Mouse (Mus musculus): ENCODE measurements at regions not wholly inside any gene's neighbourhood (a gene's known extent, or its start where the extent isn't known, plus 50 kb on each side); places are given as distances from the start of the nearest gene placed in this dataset.
A peak's percentile ranks its signal among the peaks of the same experiment; 100 is the strongest.

DNA sequence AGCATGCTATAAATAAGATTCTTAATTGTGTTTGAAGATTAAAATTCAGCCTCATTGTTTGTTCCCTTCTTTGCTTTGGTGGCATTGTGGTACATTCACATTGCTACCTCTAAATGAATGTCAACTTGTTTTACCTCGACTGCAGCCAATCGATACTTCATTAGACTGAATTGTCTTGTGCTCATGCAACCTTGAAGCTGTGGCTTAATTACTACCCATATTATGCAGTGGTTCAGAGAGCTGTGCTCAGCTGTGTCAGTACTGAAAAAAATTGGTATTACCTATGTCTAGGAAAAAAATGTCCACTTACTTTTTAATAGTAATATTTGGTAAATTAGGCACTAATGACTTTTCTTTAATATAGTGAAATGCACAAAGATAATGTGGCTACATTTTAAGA lies 1523.6 kb upstream of the Gm8797 start:
- no peak for DNase-seq (ENCODE audit: low spot score)

DNA sequence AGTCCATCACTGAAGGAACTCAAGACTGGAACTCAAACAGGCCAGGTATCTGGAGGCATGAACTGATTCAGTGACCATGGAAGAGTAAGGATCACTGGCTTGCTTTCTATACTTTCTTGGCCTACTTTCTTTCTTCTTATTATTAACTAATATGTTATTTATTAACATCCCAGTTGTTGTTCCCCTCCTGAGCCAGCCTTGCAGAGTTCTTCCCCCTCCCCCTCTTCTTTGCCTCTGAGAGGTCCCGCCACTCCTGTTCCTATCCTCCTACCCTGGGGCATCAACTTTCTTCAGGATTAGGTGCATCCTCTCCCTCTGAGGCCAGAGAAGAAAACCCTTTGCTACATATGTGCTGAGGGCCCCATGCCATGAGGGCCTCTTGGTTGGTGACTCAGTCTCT lies 1479.2 kb upstream of the Gm8797 start:
- no peak for DNase-seq (ENCODE audit: low spot score)

DNA sequence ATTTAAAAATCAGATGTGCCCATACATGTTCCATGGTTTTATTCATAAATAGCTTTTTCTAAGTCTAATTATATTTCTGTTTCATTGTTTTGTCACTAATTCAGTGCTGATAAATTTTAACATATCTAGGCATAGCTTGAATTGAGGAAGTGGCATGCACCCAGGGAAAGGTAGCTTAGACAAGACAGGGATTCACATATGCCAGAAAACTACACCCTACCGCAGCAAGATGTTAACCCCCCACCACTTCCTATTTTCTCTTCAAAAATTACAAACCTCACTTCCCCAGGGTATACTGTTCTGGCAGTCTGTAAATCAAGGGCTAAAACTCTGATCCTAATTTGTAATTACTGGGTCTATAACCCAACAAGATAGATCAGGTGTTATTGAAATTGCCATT lies 1476.0 kb upstream of the Gm8797 start:
- DNase-seq (ENCODE audit: low spot score) = no peak

DNA sequence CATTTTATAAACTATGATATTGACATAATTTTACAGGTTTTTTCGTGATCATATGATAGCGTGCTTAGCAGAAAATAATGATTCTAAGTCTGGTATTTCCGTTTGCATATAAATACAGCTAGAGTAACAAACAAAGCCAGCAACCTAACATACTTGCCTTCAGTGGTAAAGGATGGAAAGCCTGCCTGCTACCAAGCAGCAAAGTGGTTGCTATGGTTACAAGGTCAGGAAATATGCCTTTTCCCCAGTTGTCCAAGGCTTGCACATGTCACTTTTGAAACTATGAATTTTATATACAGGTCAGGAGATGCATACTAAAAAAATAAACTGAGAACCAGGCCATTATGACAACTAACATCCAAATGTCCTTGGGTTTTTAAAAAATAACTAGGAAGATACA lies 1472.6 kb upstream of the Gm8797 start:
- DNase-seq (ENCODE audit: low spot score) = no peak

DNA sequence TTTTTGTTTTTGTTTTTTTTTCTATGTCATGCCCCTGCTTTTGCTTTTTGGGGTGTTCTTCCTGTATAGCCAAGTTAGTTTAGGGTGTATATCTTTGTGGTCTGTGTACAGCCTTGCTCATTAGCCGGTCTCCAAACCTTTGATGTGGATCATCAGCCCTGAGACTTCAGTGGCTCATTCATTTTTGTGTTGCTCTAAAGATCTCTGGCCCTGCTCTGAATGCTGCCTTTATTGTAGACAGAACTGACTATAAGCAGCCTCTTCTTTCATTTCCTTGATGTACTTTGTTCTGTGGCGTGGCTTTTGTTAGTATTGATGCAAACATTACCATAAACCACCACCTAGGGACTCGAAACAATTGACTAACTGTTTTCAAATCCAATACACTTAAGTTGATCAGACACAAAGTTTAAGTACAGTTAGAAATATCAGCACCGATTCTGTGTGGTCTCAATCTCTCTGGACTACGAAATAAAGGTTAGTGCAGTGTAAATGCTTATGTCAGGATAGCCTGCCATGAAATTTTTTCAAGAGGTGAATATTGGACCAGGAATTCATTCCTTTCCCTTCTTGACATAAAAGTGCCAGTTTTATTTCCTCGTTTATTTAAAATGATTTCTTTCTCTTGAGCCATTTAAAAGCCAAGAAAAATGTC lies 1470.1 kb upstream of the Gm8797 start:
- DNase-seq (ENCODE audit: low spot score) = no peak

DNA sequence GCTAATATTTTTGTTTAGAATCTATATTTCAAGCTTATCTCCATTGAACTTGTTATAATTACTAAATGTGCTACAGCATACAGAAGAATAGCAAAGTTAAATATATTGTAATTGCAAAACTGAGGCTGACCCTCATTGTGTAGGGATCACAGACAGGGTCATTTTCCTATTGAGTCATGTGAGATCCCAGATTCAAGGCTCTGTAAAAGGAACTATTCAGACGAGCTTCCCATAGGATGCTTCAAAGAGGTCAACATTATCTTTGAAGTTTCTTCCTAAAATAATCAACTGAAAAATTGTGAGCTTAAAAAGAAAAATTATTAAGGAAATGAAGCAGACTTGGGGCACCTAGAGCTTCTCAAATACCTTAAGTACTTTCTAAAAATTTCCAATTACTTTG lies 1469.5 kb upstream of the Gm8797 start:
- no peak for DNase-seq (ENCODE audit: low spot score)

DNA sequence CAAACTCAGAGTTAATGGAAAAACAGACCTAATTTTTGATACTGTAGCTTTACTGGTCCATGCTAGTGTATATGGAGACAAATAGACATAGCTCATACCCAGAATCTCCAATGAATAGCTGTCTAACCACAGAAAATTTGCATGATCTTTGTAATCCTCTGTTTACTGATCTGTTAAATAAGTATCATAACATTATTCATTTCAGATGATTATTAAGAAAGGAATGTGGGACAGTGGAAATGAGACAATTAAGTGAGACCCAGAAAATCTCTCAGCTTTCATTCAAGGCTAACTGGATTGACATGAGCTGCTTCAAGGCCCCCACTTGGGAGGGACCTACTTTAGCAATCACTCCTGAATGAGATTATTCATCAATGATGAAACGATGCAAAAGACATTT lies 1463.5 kb upstream of the Gm8797 start:
- no peak for DNase-seq (ENCODE audit: low spot score)

DNA sequence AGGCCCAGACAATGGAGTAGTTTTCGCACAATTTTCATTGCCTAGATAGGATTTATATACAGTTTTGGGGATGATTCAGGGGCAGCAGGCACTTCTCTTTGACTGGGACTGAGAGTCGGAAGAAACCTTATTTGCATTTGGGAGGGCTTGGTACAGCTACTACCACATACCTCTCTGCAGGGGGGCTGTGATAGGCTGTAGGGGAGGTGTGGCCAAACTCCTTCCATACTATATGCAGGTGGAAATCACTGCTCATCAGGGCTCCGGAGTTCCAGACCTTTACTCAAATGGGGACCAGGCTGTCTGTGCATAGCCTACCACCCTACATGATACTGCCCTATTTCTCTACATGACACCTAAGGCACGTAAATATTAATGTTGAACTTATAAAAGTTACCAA lies 1414.2 kb upstream of the Gm8797 start:
- DNase-seq (ENCODE audit: low spot score) = no peak

DNA sequence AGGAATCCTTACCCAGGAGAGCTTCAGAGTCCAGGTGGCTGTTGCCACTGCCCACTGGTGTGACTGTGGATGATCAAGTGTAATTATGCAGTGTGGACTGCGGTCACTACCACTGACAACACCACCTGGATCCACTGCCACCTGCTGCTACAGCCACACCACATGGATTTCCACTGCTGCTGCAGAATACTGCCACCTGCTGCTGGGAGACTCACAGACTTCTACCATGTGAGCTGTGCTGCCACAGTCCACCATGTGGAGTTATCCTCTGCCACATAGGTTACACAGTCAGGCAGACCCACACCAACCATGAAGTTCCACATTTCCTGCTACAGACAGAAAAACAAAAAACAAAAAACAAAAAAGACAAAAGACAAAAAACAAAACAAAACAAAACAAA lies 1411.5 kb upstream of the Gm8797 start:
- peak; percentile 3 for DNase-seq (ENCODE audit: low spot score)
